Mouse (Mus musculus): ENCODE data around the gene Dcp1a.

DNA sequence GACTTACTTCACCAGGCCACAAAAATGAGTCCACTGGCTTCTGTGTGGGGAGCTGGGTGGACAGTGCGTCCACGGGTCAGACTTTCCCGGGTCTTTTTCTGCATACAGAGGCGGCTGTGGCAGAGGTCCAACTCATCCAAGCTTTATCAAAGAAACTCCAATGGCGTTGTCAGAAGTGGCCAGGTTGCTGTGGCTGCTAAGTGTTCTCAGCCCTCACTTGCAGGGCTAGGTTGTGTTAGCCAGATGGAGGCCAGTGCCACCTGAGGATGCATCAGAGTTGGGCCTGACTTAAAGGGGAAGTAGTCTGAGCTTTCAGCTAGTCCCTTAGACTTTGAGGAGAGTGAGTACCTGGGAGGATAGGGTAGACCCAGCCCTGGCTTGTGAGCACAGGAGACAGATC lies 72.2 kb downstream of the Dcp1a start:
- TF ChIP-seq CTCF (IDR thresholded peaks at IDR 0.05; ENCODE audit: insufficient read depth, low read depth, low read length): no peak
- TF ChIP-seq POLR2A (IDR thresholded peaks at IDR 0.05; ENCODE audit: insufficient read depth, low read depth, low read length): no peak

Measured in olfactory bulb, adult 2 months (tissue).